Mouse (Mus musculus) lung, postnatal 14 days (tissue): ENCODE results near the gene Clic4.
A peak's percentile ranks its signal among the peaks of the same experiment; 100 is the strongest.

ENCODE experiments used
- DNase-seq: peaks from one replicate; pipeline ENCODE4 v3.0.0; 2021

Clic4 gene

GRCm38 (mm10) chr4:135256536-135257450 is 15.8 kb downstream of the Clic4 start:
- no peak for DNase-seq

GRCm38 (mm10) chr4:135254770-135255169 is 17.8 kb downstream of the Clic4 start:
- DNase-seq: no peak

GRCm38 (mm10) chr4:135254321-135254720 is 18.3 kb downstream of the Clic4 start:
- DNase-seq: peak; percentile 68

- no peak for DNase-seq
Measured at GRCm38 (mm10) chr4:135253239-135254039, 19.2 kb downstream of the Clic4 start.

DNA sequence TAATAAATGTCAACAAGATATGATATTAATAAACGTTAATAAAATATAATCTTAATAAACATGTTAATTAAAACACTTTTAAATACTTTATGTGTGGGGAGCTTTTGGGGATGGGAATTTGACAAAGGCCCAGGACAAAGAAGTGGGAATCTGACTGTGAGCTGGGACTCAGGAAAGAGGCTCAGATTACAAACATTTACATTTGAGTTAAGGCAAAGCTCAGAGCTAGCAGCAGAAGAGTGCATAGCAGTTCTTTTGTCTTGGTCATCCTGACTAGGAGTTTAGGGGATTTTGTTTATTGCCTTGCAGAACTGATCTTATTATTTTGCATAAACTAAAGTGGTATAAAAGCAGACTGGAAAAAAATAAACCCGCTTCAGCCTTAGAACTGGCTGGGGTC is 20.8 kb downstream of the Clic4 start:
- no peak for DNase-seq

- DNase-seq: no peak
Measured at GRCm38 (mm10) chr4:135248250-135249018, 24.2 kb downstream of the Clic4 start.

GRCm38 (mm10) chr4:135246866-135247756 is 25.5 kb downstream of the Clic4 start:
- DNase-seq: no peak

GRCm38 (mm10) chr4:135246444-135246843 is 26.2 kb downstream of the Clic4 start:
- no peak for DNase-seq

GRCm38 (mm10) chr4:135245841-135246240 is 26.8 kb downstream of the Clic4 start:
- DNase-seq: no peak

- DNase-seq: no peak
Measured at GRCm38 (mm10) chr4:135244335-135244734, 28.3 kb downstream of the Clic4 start.

DNA sequence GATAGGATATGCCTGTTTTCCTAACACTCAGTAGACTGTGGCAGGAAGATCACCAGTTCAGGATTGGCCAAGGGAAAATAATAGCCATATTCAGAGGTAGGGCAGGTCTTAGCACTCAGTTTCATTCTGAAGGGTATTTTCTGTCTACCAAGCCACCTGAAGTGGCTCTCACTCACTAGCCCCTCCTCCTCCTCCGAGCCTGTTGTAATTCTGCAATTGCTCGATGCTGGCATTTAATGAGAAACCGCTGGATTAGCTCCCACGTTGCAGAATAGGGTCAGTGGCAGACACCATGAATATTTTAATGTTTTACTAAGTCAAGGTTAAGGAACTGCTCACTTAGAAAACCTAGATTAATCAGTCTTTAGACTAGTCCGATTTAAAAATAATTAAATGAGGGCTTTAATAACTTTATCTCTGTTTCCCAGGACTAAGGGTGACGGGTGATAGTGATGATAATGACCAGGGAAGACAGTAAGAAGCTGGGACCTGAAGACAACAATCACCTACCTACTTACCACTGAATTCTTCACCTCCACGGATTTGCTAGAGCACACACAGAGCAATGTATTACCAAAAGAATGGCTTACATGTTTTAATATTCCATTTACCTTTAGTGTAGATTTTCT is 29.6 kb downstream of the Clic4 start:
- DNase-seq: no peak

- no peak for DNase-seq
Measured at GRCm38 (mm10) chr4:135242383-135242782, 30.2 kb downstream of the Clic4 start.

DNA sequence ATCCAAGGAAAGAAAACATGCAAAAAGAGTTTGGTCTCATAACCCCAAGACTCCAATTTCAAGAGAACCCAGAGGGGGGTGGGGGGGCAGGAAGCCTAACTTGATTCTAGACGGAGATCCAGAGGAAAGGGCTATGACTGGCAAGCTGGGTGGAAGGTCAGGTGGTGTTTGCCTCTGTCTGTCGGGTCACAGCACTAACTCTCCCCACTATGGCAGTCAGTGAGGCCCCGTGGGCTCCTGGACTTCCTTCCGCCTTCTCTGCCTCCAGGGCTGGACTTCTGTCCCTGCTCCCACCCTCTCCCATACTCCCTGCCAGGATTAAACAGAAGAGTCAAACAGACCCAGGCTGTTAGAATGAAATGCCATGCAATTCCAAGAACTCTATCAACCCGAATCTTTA is 30.9 kb downstream of the Clic4 start:
- no peak for DNase-seq

GRCm38 (mm10) chr4:135241106-135241505 is 31.5 kb downstream of the Clic4 start:
- no peak for DNase-seq

- DNase-seq: no peak
Measured at GRCm38 (mm10) chr4:135240329-135240728, 32.3 kb downstream of the Clic4 start.

DNA sequence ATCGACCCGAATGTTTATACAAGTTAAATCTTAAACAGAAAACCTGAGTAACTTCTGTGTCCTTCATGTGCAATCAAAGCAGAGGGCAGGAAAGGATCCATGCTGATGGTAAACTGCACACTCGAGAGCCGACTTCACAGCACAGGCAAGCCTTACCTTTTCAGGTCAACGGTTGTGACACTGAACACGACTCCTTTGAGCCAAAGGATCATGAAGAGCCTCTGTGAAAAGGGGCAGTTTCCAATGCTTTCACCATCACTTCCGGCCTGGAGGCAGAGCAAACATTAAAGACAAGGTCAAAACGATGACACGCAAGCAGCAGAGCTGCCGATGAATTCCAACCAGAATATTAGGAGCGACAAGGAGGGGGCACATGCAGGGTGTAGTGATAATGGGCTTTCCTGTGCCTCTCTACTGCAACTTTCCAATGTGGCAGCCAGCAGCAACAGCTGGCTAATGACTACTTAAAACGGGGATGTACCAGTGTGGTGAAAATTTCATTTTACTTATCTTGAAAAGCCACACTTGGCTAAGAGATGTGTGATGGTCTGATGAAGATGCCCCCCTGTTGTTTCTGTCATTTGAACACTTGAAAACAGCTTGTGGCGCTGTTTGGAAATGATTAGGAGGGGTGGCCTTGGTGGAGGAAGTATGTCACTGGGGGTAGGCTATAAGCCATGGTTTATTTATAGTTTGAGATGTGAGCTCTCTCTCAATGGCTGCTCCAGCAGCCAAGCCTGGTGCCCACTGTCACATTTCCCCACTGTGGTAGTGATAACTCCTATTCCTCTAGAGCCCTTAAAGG is 33.7 kb downstream of the Clic4 start:
- no peak for DNase-seq

- DNase-seq: no peak
Measured at GRCm38 (mm10) chr4:135236658-135237057, 36.0 kb downstream of the Clic4 start.

DNA sequence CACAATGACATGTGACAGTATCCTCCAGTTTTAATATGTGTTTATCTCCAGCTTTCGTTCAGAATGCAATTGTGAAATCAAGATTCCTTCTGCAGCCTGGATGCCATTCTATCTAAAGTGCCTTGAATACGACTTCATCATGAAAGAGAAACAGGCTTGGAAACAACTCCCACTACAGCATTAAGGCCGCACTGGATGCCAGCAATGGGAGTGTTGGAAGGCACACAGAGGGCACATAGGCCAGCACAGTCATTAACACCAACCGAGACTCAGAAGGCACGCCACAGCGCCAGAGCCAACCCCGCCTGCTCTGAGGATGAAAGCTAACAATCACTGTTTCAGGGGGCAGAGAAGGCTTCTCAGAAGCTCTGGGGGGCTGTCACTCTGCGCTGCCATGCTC is 37.1 kb downstream of the Clic4 start:
- DNase-seq: no peak

DNA sequence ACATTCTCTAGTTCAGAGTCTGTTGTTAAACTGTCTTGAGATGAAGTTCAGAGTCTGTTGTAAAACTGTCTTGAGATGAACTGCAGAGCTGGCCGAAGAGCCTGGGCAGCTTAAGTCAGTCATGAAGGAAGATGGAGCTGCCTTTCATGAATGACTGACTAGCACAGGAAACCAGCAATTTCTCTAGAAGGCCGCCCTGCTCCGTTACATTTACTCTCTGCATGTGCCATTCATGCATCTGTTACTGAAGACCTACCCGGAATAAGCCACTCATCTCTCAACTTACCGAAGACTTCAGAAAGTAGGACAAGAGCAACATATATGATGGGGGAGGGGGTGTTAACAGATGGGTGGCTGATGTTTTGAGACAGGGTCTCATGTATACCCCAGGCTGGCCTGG is 40.1 kb downstream of the Clic4 start:
- DNase-seq: no peak

- no peak for DNase-seq
Measured at GRCm38 (mm10) chr4:135231543-135231942, 41.1 kb downstream of the Clic4 start.

- no peak for DNase-seq
Measured at GRCm38 (mm10) chr4:135231136-135231535, 41.5 kb downstream of the Clic4 start.
